Mouse (Mus musculus): ENCODE measurements around the gene Myh14. TPM values are rescaled to one million over a fixed set of nuclear protein-coding genes. Genes with fewer than 3 reads are reported as not detected.
A peak's percentile ranks its signal among the peaks of the same experiment; 100 is the strongest.

Gene Myh14
- total and polyA plus RNA-seq, 2 experiments from 2014 or later = 6.9 to 8.8 TPM

DNA sequence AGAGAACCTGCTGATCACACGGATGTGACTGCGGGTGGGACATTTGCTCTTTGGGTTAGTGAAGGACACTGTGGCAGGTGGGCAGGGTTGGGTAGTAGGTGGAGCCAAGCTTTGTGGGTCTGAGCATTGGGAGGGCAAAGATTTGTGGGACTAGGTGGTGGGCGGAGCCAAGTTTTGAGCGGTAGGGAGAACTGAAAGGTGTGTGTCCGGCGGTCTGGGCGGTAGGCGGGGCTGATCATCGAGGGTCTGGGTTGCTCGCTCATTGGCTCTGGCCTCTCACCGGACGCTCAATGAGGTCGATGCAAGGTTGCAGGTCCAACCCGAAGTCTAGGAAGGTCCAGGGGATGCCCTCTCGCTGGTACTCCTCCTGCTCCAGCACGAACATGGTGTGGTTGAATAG, 32.0 kb downstream of the Myh14 start:
- no peak overlapping the region for H3K27ac ChIP-seq (ENCODE audit: low read depth, low read length)
- H3K27me3 ChIP-seq (ENCODE audit: insufficient read depth, low read length) = peaks cover 32% of the 10 kb centered on the region
- ATAC-seq (ENCODE audit: low FRiP score) (no peak), DNase-seq (ENCODE audit: low spot score) (no peak)
- peak overlapping the region; percentile 3; the same call in 1 of the 2 replicates for H3K4me3 ChIP-seq (ENCODE audit: low read depth, low read length)
- H3K9ac ChIP-seq (replicated peaks; ENCODE audit: low read length, poor library complexity, severe bottlenecking) = no peak overlapping the region
- 0 out of 2 replicates have a peak, but pooled peaks cover 2% of the 10 kb centered on the region for H3K4me1 ChIP-seq (ENCODE audit: insufficient read depth, low read length)
- no peaks in the 10 kb centered on the region for H3K36me3 ChIP-seq (ENCODE audit: insufficient read depth, low read length)
- WGBS = 8% methylated on average over 16 of the region's 16 CpGs
- peak overlapping the region; percentile 26; the same call in 1 of the 2 replicates for H3K4me2 ChIP-seq (ENCODE audit: low read depth, low read length, poor library complexity, severe bottlenecking)
- H3K9me3 ChIP-seq (ENCODE audit: low read length) = no peaks in the 10 kb centered on the region
- no peak for TF ChIP-seq CTCF (IDR thresholded peaks at IDR 0.05)

DNA sequence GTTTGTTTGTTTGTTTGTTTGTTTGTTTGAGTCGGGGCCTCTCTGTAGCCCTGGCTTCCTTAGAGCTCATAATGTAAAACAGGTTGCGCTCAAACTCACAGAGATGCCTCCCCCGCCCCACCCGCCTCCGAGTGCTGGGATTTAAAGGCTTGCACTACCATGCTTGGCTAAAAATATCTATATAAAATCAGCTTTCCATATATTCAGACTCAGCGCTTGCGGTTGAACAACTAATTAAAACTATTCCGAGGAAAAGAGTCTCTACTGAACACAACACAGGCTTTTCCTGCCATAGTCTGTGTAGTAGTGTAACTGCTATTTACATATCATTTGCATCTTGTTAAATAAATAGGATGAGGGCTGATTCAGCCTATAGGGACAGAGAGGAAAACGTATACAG, 34.0 kb downstream of the Myh14 start:
- ATAC-seq (ENCODE audit: low FRiP score) (no peak), DNase-seq (ENCODE audit: low spot score) (no peak)
- Histone ChIP-seq H3K27me3 (ENCODE audit: insufficient read depth, low read length) (peaks cover 26% of the 10 kb centered on the region), H3K9ac (replicated peaks; ENCODE audit: low read length, poor library complexity, severe bottlenecking) (no peak overlapping the region), H3K36me3 (ENCODE audit: insufficient read depth, low read length) (no peaks in the 10 kb centered on the region), H3K27ac (ENCODE audit: low read depth, low read length) (no peak overlapping the region), H3K9me3 (ENCODE audit: low read length) (no peaks in the 10 kb centered on the region), H3K4me3 (ENCODE audit: low read depth, low read length) (no peak overlapping the region), H3K4me1 (ENCODE audit: insufficient read depth, low read length) (0 out of 2 replicates have a peak, but pooled peaks cover 2% of the 10 kb centered on the region), H3K4me2 (ENCODE audit: low read depth, low read length, poor library complexity, severe bottlenecking) (no peak overlapping the region)
- no peak for TF ChIP-seq CTCF (IDR thresholded peaks at IDR 0.05)
- 85% methylated on average over 9 of the region's 9 CpGs for WGBS

DNA sequence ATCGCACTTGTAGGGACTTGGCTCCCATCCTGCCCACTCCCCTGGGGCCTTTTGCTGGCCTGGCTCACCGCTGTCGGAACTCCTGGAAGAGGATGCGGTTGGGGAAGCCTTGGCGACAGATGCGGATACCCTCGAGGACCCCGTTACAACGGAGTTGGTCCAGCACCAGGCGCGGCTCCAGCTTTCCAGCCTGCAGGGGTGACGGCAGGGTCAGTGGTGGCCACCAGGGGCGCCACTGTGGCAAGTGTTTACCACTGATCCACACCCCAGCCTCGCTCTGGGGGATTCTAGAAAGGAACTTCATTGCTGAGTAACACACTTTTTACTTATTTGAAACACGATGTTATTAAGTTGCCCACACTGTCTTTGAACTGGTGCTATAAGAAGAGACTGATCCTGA, 37.2 kb downstream of the Myh14 start:
- Histone ChIP-seq H3K27me3 (ENCODE audit: insufficient read depth, low read length) (peaks cover 4% of the 10 kb centered on the region; the same call in 1 of the 2 replicates), H3K9ac (replicated peaks; ENCODE audit: low read length, poor library complexity, severe bottlenecking) (no peak overlapping the region), H3K36me3 (ENCODE audit: insufficient read depth, low read length) (no peaks in the 10 kb centered on the region), H3K27ac (ENCODE audit: low read depth, low read length) (no peak overlapping the region), H3K4me1 (ENCODE audit: insufficient read depth, low read length) (no peaks in the 10 kb centered on the region), H3K4me2 (ENCODE audit: low read depth, low read length, poor library complexity, severe bottlenecking) (no peak overlapping the region), H3K4me3 (ENCODE audit: low read depth, low read length) (no peak overlapping the region), H3K9me3 (ENCODE audit: low read length) (no peaks in the 10 kb centered on the region)
- peak; percentile 54 for TF ChIP-seq CTCF (IDR thresholded peaks at IDR 0.05)
- WGBS = 14% methylated on average over 15 of the region's 15 CpGs
- DNase-seq (ENCODE audit: low spot score) (peak; percentile 9), ATAC-seq (ENCODE audit: low FRiP score) (no peak)

DNA sequence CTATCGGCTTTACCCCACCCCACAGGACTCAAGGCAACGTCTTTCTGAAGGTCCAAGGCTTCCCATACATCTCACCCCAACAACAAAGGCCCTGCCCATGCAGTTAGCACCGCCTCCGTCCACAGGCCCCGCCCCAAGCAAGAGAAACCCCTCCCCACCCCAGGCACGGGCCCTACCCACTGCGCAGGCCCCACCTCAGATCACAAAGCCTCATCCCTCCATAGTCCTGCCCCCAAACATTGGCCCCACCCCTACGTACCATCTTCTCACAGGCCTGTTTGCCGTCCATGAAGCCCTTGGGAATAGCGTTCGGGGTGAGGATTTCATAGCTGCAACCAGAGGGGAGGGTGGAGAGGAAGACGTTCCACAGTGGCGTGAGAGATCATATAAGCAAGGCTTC, 38.0 kb downstream of the Myh14 start:
- 35% methylated on average over 13 of the region's 13 CpGs for WGBS

DNA sequence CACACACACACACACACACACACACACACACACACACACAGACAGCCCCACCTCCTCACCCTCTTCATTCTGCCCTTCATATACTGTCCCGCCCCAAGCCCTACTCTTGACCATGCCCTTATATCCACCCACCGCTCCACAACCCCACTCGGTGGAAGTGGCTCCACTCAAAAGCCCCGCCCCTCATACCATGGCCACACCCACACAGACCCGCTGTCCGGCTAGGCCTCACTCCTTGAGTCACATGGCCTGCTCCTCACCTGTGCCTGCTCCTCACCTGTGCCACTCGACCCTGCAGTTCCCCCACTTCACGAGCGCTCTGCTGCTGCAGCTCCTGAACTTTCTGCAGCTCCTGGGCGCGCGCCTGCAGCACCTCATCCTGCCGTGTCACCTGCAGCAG, 40.2 kb downstream of the Myh14 start:
- ATAC-seq (ENCODE audit: low FRiP score) = 0 out of 2 replicates have a peak, but pooled peaks have one; percentile 24
- no peaks in the 10 kb centered on the region for H3K36me3 ChIP-seq (ENCODE audit: insufficient read depth, low read length)
- WGBS = 84% methylated on average over 13 of the region's 13 CpGs

More for the DNA sequence above, 38.0 kb downstream of the Myh14 start:
- Histone ChIP-seq H3K36me3 (ENCODE audit: insufficient read depth, low read length) (no peaks in the 10 kb centered on the region), H3K9ac (replicated peaks; ENCODE audit: low read length, poor library complexity, severe bottlenecking) (no peak overlapping the region), H3K4me1 (ENCODE audit: insufficient read depth, low read length) (no peaks in the 10 kb centered on the region), H3K27ac (ENCODE audit: low read depth, low read length) (no peak overlapping the region), H3K27me3 (ENCODE audit: insufficient read depth, low read length) (no peaks in the 10 kb centered on the region), H3K4me3 (ENCODE audit: low read depth, low read length) (no peak overlapping the region), H3K9me3 (ENCODE audit: low read length) (no peaks in the 10 kb centered on the region), H3K4me2 (ENCODE audit: low read depth, low read length, poor library complexity, severe bottlenecking) (no peak overlapping the region)
- DNase-seq (ENCODE audit: low spot score) (no peak), ATAC-seq (ENCODE audit: low FRiP score) (no peak)
- no peak for TF ChIP-seq CTCF (IDR thresholded peaks at IDR 0.05)

DNA sequence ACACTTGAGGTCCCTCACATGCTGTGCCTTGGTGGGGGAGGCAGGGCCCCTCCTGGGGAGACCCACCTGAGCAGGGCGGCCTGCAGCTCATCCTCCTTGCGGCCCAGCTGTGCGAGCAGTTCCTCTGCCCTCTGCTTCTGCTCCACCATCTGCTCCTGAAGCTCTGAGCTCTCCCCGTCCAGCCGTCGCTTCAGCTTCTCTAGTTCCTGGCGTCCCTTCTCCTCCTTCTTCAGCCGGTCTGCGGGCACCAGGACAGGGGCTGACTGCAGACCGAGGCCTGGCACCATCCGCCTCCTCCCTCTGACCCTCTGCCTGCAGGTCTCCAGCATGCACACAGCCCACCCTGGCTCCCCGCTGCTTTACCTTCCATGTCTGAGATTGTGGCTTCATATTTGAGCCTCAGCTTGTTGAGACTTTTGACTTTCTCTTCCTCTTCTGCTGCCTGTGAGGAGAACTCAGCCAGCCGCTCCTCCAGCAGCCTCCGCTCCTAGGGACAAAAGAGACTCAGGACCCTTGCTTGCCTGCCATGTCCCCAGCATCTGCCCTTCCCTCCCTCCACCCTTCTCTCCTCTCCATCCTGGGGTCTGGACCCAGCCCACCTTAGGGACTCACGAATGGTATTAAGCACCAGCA, 42.1 kb downstream of the Myh14 start:
- DNase-seq (ENCODE audit: low spot score) (no peak), ATAC-seq (ENCODE audit: low FRiP score) (no peak)
- TF ChIP-seq CTCF (IDR thresholded peaks at IDR 0.05) = no peak
- Histone ChIP-seq H3K4me2 (ENCODE audit: low read depth, low read length, poor library complexity, severe bottlenecking) (no peak overlapping the region), H3K36me3 (ENCODE audit: insufficient read depth, low read length) (no peaks in the 10 kb centered on the region), H3K27me3 (ENCODE audit: insufficient read depth, low read length) (no peaks in the 10 kb centered on the region), H3K4me3 (ENCODE audit: low read depth, low read length) (no peak overlapping the region), H3K27ac (ENCODE audit: low read depth, low read length) (no peak overlapping the region), H3K4me1 (ENCODE audit: insufficient read depth, low read length) (no peaks in the 10 kb centered on the region), H3K9ac (replicated peaks; ENCODE audit: low read length, poor library complexity, severe bottlenecking) (no peak overlapping the region), H3K9me3 (ENCODE audit: low read length) (no peaks in the 10 kb centered on the region)
- WGBS = 82% methylated on average over 15 of the region's 15 CpGs

More for the DNA sequence above, 40.2 kb downstream of the Myh14 start:
- Histone ChIP-seq H3K27ac (ENCODE audit: low read depth, low read length) (no peak overlapping the region), H3K27me3 (ENCODE audit: insufficient read depth, low read length) (no peaks in the 10 kb centered on the region), H3K9ac (replicated peaks; ENCODE audit: low read length, poor library complexity, severe bottlenecking) (no peak overlapping the region), H3K4me1 (ENCODE audit: insufficient read depth, low read length) (no peaks in the 10 kb centered on the region), H3K9me3 (ENCODE audit: low read length) (no peaks in the 10 kb centered on the region), H3K4me3 (ENCODE audit: low read depth, low read length) (no peak overlapping the region), H3K4me2 (ENCODE audit: low read depth, low read length, poor library complexity, severe bottlenecking) (no peak overlapping the region)
- no peak for TF ChIP-seq CTCF (IDR thresholded peaks at IDR 0.05)
- DNase-seq (ENCODE audit: low spot score) = no peak
